Mouse (Mus musculus) ES-E14 (cell line): ENCODE results near the gene Mrps7.

Experiments
- CHD2 ChIP-seq: IDR thresholded peaks from 2 replicates; pipeline ENCODE4 v1.6.1; 2014; ENCODE audit warnings: mild to moderate bottlenecking, low read depth, low read length, inconsistent platforms
- ZC3H11A ChIP-seq: IDR thresholded peaks from 2 replicates; pipeline ENCODE4 v1.6.1; 2012; ENCODE audit warnings: low read depth, mild to moderate bottlenecking, inconsistent platforms, low read length, borderline replicate concordance
- ZNF384 ChIP-seq: IDR thresholded peaks from 2 replicates; pipeline ENCODE4 v1.6.1; 2012; ENCODE audit warnings: low read depth, low read length, inconsistent platforms

DNA sequence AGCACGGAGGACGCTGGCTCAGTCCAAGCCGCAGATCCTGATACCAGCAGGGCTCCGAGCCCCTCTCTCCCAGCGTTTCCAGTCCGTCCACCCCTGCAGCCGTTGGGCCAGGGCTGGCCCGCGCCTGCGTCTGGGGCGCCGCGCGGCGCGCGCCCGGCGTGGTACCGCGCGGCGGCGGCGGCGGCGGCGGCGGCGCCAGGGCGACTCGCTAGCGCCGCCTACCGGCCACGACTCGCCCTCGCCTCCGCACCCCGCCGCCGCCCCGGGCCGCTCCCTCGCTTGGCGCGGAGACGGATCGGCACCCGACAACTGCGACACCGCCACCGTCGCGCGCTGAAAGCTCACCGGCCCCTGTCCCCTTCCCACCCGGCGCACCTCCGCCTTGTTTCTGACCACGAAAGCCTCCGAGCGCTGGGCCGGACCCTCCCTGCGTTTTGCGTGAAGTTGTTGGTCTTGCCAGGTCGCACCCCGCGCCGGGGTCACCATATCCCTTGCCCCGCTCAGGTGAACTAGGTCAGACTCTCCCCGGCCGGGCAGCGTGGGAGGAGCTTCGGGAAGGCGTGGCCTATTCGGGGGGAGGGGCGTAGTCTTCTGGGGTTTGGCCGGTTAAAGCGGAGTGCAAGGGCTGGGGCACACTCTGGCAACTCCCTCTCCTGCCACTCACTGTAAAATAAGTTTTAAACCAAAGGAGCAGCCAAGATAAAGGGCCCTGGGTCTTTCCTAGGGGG lies 8.8 kb downstream of the Mrps7 start, which contains the start of gene Mif4gd:
- no peak for TF ChIP-seq ZNF384
- no peak for TF ChIP-seq ZC3H11A
- TF ChIP-seq CHD2: no peak
